Mouse (Mus musculus): ENCODE results near the gene Ear6.

GRCm38 (mm10) chr14:51895071-51895470 lies 41.6 kb downstream of the Ear6 start:
- no peak for TF ChIP-seq CTCF (IDR thresholded peaks at IDR 0.05; ENCODE audit: control insufficient read depth, insufficient read depth, insufficient replicate concordance, low read depth, low read length)
- no peak for TF ChIP-seq POLR2A (IDR thresholded peaks at IDR 0.05; ENCODE audit: control insufficient read depth, low read depth, low read length)

All from testis, adult 2 months (tissue).